Mouse (Mus musculus) myocyte (in vitro differentiated cells): ENCODE data around the gene Phb2. TPM values are rescaled to one million over a fixed set of nuclear protein-coding genes. Genes with fewer than 3 reads are reported as not detected.

ENCODE experiments used
- H3K27me3 ChIP-seq: one replicate; pipeline ENCODE4 v1.6.1; 2011; ENCODE audit not compliant: control insufficient read depth, insufficient read depth, insufficient read length
- H3K36me3 ChIP-seq: one replicate; pipeline ENCODE4 v1.6.1; 2011; ENCODE audit not compliant: control insufficient read depth, insufficient read depth
- H3K4me2 ChIP-seq: one replicate; pipeline ENCODE4 v1.6.1; 2011; ENCODE audit warnings: low read depth, control low read depth
- H3K4me3 ChIP-seq: one replicate; pipeline ENCODE4 v1.5.1; 2011; ENCODE audit warnings: mild to moderate bottlenecking, control low read depth, moderate library complexity
- H3K79me2 ChIP-seq: one replicate; pipeline ENCODE4 v1.6.1; 2011; ENCODE audit not compliant: control insufficient read depth, insufficient read depth
- H3ac ChIP-seq: one replicate; pipeline ENCODE4 v1.6.1; 2011; ENCODE audit not compliant: control insufficient read depth, insufficient read length
- CEBPB ChIP-seq: IDR thresholded peaks from 2 replicates; pipeline ENCODE4 v1.6.1; 2011; ENCODE audit warnings: mild to moderate bottlenecking, moderate library complexity; ENCODE audit not compliant: poor library complexity, insufficient read depth, severe bottlenecking
- E2F4 ChIP-seq: IDR thresholded peaks from one replicate; pipeline ENCODE4 v1.6.1; 2011; ENCODE audit warnings: mild to moderate bottlenecking, control low read depth, moderate library complexity; ENCODE audit not compliant: insufficient read depth
- MAX ChIP-seq: IDR thresholded peaks from one replicate; pipeline ENCODE4 v1.6.1; 2011; ENCODE audit warnings: low read depth, mild to moderate bottlenecking, control low read depth
- MYOD1 ChIP-seq, 3 experiments: IDR thresholded peaks; one replicate each; pipeline ENCODE4 v1.6.1; 2011; ENCODE audit warnings: control low read depth in 2 of 3, low read depth in 2 of 3, mild to moderate bottlenecking in 2 of 3, moderate library complexity in 1 of 3; ENCODE audit not compliant: insufficient read length in 2 of 3, control insufficient read depth in 1 of 3
- MYOG ChIP-seq, 3 experiments: IDR thresholded peaks; one replicate each; pipeline ENCODE4 v1.6.1; 2011; ENCODE audit warnings: control low read depth in 2 of 3, low read depth in 2 of 3, mild to moderate bottlenecking in 2 of 3; ENCODE audit not compliant: insufficient read length in 2 of 3, control insufficient read depth in 1 of 3, insufficient read depth in 1 of 3
- POLR2A ChIP-seq: IDR thresholded peaks from one replicate; pipeline ENCODE4 v1.6.1; 2011; ENCODE audit warnings: low read depth, mild to moderate bottlenecking, control low read depth, moderate library complexity; ENCODE audit not compliant: insufficient read length
- POLR2AphosphoS2 ChIP-seq: IDR thresholded peaks from one replicate; pipeline ENCODE4 v1.6.1; 2011; ENCODE audit warnings: low read depth, control low read depth; ENCODE audit not compliant: insufficient read length
- REST ChIP-seq: IDR thresholded peaks from one replicate; pipeline ENCODE4 v1.6.1; 2011; ENCODE audit warnings: mild to moderate bottlenecking, control low read depth, moderate library complexity; ENCODE audit not compliant: insufficient read depth, insufficient read length
- SRF ChIP-seq: IDR thresholded peaks from one replicate; pipeline ENCODE4 v1.6.1; 2011; ENCODE audit warnings: low read depth; ENCODE audit not compliant: control insufficient read depth, insufficient read length
- TCF12 ChIP-seq: IDR thresholded peaks from one replicate; pipeline ENCODE4 v1.6.1; 2011; ENCODE audit warnings: mild to moderate bottlenecking, control low read depth; ENCODE audit not compliant: poor library complexity, insufficient read depth, severe bottlenecking
- TCF3 ChIP-seq: IDR thresholded peaks from one replicate; pipeline ENCODE4 v1.6.1; 2011; ENCODE audit warnings: low read depth, control low read depth; ENCODE audit not compliant: insufficient read length
- USF1 ChIP-seq: IDR thresholded peaks from one replicate; pipeline ENCODE4 v1.6.1; 2011; ENCODE audit warnings: low read depth, mild to moderate bottlenecking, control low read depth, moderate library complexity
- polyA plus RNA-seq: library from polyadenylated mRNA; unstranded; fragments of >200 nt; fragmentation: generic; extraction: Trizol; gene quantifications from one replicate; pipeline ENCODE4 v1.2.1, GENCODE M21; 2012; ENCODE audit warnings: missing spikeins

The Phb2 gene
- polyA plus RNA-seq, 1 experiment: 339 TPM

DNA sequence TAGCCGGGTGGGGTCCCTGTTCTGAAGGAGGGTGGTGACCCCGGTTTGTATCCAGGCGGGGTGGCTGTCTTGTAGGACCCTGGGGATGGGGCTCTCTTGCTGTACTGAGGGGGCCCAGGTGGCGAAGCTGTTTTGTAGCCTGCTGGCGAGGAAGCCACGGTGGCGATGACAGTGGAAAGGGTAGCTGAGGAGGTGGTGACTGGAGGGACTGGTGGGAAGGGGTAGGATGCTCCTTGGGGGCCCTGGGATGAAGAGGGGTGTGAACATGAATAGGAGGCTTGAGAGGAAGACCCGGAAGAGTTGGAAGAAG, 34.1 kb downstream of the Phb2 start:
- Histone ChIP-seq H3K4me3 (peak overlapping the region; percentile 22), H3K79me2 (peaks cover 16% of the 10 kb centered on the region), H3K27me3 (no peaks in the 10 kb centered on the region), H3ac (peak overlapping the region; percentile 33), H3K4me2 (peak overlapping the region; percentile 58), H3K36me3 (peaks cover 4% of the 10 kb centered on the region)
- TF ChIP-seq CEBPB (no peak), POLR2A (no peak), SRF (no peak), TCF12 (no peak), MYOD1 (IDR thresholded peaks at IDR 0.05; ENCODE audit: control insufficient read depth in 1 of 3, insufficient read length in 2 of 3, low read depth in 2 of 3) (no peak), MYOG (IDR thresholded peaks at IDR 0.05; ENCODE audit: control insufficient read depth in 1 of 3, insufficient read depth in 1 of 3, insufficient read length in 2 of 3, low read depth in 2 of 3) (no peak), MAX (no peak), TCF3 (no peak), E2F4 (no peak), REST (no peak), POLR2AphosphoS2 (no peak), USF1 (no peak)

DNA sequence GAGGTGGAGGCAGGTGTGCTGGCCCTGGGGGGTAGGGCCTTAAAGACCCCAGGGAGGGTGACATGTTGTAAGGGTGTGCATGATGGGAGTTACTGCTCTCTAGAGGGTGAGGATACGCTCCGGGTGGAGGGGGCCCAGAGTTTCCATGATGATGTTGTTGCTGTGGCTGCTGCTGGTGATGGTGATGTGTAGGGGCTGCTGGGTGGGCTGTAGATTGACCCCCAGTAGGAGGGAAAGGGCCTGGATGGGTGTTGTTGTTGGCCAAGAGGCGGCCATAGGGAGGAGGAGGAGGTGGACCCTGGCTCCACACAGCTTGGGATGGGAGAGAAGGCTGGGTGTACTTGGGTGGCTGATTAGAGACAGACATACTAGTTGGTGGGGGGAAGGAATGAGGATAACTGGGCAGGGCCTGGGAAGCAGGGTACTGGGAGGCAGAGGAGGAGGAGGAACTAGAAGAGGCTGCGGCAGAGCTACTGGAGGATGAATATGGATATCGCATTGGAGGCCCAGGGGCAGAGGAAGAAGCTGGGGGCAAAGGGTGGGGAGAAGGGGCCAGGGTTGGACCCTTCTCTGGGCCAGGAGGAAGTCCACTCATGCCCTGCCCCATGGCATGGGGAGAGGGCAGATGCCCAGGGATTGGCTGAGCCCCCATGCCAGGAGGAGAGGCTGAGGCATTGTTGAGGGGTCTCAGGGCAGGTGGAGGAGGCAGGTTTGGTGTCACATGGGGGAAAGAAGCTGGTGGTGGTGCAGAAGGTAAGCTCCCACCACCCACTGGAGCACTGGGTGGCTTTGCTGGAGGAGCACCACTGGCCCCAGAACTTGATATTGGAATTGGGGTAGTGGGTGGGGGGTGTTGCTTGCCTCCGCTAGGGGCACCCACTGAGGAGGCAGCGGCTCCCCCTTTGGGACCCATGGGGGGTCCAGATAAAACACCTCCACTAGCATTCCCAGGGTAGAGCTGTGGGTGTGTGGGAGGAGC, 34.8 kb downstream of the Phb2 start:
- Histone ChIP-seq H3K27me3 (no peaks in the 10 kb centered on the region), H3ac (no peak overlapping the region), H3K4me2 (no peak overlapping the region), H3K79me2 (peaks cover 23% of the 10 kb centered on the region), H3K4me3 (peak overlapping the region; percentile 22), H3K36me3 (peaks cover 4% of the 10 kb centered on the region)
- TF ChIP-seq MYOD1 (IDR thresholded peaks at IDR 0.05; ENCODE audit: control insufficient read depth in 1 of 3, insufficient read length in 2 of 3, low read depth in 2 of 3) (no peak), TCF3 (no peak), POLR2AphosphoS2 (peak; percentile 53)

GRCm38 (mm10) chr6:124750405-124750804, 38.3 kb downstream of the Phb2 start:
- Histone ChIP-seq H3K36me3 (peaks cover 10% of the 10 kb centered on the region), H3K4me2 (no peak overlapping the region), H3K4me3 (no peak overlapping the region), H3ac (no peak overlapping the region), H3K27me3 (no peaks in the 10 kb centered on the region), H3K79me2 (peaks cover 57% of the 10 kb centered on the region)
- no peak for TF ChIP-seq TCF12
- TF ChIP-seq USF1: no peak
- TF ChIP-seq E2F4: no peak
- TF ChIP-seq MAX: no peak
- no peak for TF ChIP-seq MYOG (IDR thresholded peaks at IDR 0.05; ENCODE audit: control insufficient read depth in 1 of 3, insufficient read depth in 1 of 3, insufficient read length in 2 of 3, low read depth in 2 of 3)
- TF ChIP-seq MYOD1 (IDR thresholded peaks at IDR 0.05; ENCODE audit: control insufficient read depth in 1 of 3, insufficient read length in 2 of 3, low read depth in 2 of 3): no peak
- TF ChIP-seq SRF: no peak
- TF ChIP-seq REST: no peak
- no peak for TF ChIP-seq POLR2A
- TF ChIP-seq TCF3: no peak
- no peak for TF ChIP-seq CEBPB
- no peak for TF ChIP-seq POLR2AphosphoS2

DNA sequence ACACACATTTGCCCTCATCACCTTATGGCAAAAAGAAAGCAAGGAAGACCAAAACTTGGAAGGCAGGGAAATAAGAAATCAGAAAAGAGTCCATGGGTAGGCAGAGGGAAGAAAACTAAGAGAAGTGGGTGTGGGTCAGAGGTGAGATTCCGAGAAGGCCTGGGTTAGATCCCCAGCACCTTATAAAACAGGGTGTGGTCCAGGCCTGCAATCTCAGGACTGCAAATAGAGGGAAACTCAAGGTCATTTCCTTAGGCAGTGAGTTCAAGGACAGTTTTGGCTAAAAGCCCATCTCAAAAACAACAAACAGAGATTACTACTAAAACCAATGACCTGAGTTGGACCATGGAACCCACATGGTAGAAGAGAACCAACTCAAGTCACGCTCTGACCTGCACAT, 41.7 kb downstream of the Phb2 start:
- Histone ChIP-seq H3K4me2 (peak overlapping the region; percentile 72), H3K27me3 (no peaks in the 10 kb centered on the region), H3K36me3 (peaks cover 6% of the 10 kb centered on the region), H3K4me3 (no peak overlapping the region), H3K79me2 (peaks cover 63% of the 10 kb centered on the region), H3ac (no peak overlapping the region)
- TF ChIP-seq TCF3 (no peak), POLR2A (no peak), TCF12 (no peak), SRF (no peak), MYOD1 (IDR thresholded peaks at IDR 0.05; ENCODE audit: control insufficient read depth in 1 of 3, insufficient read length in 2 of 3, low read depth in 2 of 3) (no peak), USF1 (no peak), E2F4 (no peak), POLR2AphosphoS2 (no peak), CEBPB (no peak), REST (no peak), MAX (no peak), MYOG (IDR thresholded peaks at IDR 0.05; ENCODE audit: control insufficient read depth in 1 of 3, insufficient read depth in 1 of 3, insufficient read length in 2 of 3, low read depth in 2 of 3) (no peak)
